ENCODE assay signal across 8 mouse cellular contexts in the genomic region with DNA sequence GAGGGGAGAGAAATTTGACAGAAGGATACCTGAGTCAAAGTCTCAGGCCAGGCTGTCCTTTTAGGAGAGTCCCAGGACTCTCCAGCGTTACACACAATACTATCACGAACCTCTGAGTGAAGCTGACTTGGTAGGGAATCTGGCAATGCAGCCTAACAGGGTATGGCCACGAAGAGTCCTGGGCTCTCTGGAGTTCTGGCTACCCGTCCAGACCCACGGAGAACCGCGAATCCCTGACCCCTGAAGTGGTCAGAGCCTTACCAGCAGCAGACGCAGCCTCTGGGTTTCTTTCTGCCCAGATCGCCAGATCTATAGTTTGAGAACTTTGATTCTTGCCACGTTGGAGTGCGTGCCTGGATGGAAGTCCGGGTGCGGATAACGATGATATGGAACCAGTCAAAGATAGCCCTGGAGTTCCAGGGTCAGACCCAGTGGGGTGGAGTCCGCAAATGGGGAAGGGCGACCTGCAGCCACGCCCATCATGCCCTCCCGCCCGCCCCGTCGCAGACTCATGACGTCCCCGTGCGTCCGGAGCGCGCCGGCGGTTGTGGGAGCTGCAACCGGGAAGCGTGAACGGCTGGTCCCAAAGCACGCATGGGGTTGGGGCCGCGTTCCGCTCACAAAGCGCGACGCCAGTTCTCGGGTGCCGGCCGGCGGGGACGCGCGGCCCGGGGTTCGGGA. TPM values are rescaled to one million over a fixed set of nuclear protein-coding genes. Genes with fewer than 3 reads are reported as not detected.
DNase-seq lines count a peak whose midpoint lies in the region; ATAC-seq lines count a peak whose summit lies in the region.

Gene Dhrs1, minus strand, starts transcription at position 511 of the 681 bp plus-strand sequence.
Gene Nop9, plus strand, starts transcription at position 514 of the 681 bp plus-strand sequence.

- H3K36me3 ChIP-seq in forebrain, embryonic 10.5 days (replicated peaks) = peaks cover 53% of the 10 kb centered on the region
- H3K36me3 ChIP-seq in heart, embryonic 14.5 days (ENCODE audit: control insufficient read depth, insufficient read depth, low read length) = peaks cover 53% of the 10 kb centered on the region
- peaks cover 38% of the 10 kb centered on the region for H3K36me3 ChIP-seq in liver, embryonic 13.5 days
- peaks cover 14% of the 10 kb centered on the region; the same call in 1 of the 2 replicates for H3K36me3 ChIP-seq in stomach, embryonic 14.5 days (ENCODE audit: control insufficient read depth, insufficient read depth, low read length)

- H3K4me1 ChIP-seq in forebrain, embryonic 10.5 days = peaks cover 41% of the 10 kb centered on the region
- peaks cover 8 to 22% of the 10 kb centered on the region in 2 experiments; a peak in 3 of 4 replicates for H3K4me1 ChIP-seq in heart, embryonic 14.5 days (ENCODE audit: control insufficient read depth in 2 of 2, insufficient read depth in 2 of 2, low read length in 2 of 2)
- peaks cover 39% of the 10 kb centered on the region for H3K4me1 ChIP-seq in liver, embryonic 13.5 days (replicated peaks)
- H3K4me1 ChIP-seq in stomach, embryonic 14.5 days (ENCODE audit: control insufficient read depth, insufficient read depth, low read length) = peaks cover 17% of the 10 kb centered on the region; the same call in 1 of the 2 replicates

- DNase-seq in c-Kit-negative CD71-positive TER-119-positive erythroid progenitor cells, embryonic 14.5 days (ENCODE audit: low read depth, low spot score) = peak; percentile 68
- DNase-seq in forebrain, embryonic 10.5 days (ENCODE audit: extremely low spot score, low spot score) = peak; percentile 91
- peak; percentile 94 for DNase-seq in kidney, postnatal 10 days
- peak; percentile 84 for DNase-seq in liver, embryonic 13.5 days
- peak; percentile 78 to 82 for DNase-seq in natural killer cell, adult 2 months (ENCODE audit: low spot score in 2 of 2)

- H3K9ac ChIP-seq in heart, embryonic 14.5 days (ENCODE audit: low read length) = peak within 1 kb of the TSS; percentile 91
- H3K9ac ChIP-seq in liver, embryonic 13.5 days = peak within 1 kb of the TSS; percentile 86
- peak within 1 kb of the TSS; percentile 63 for H3K9ac ChIP-seq in stomach, embryonic 14.5 days (replicated peaks; ENCODE audit: low read depth, low read length)

- peak within 1 kb of the TSS; percentile 98 for H3K4me2 ChIP-seq in heart, embryonic 14.5 days (ENCODE audit: low read length)
- H3K4me2 ChIP-seq in liver, embryonic 13.5 days = peak within 1 kb of the TSS; percentile 93
- peak within 1 kb of the TSS; percentile 97 for H3K4me2 ChIP-seq in stomach, embryonic 14.5 days (replicated peaks; ENCODE audit: low read depth, low read length)

- no peaks in the 10 kb centered on the region for H3K9me3 ChIP-seq in forebrain, embryonic 10.5 days
- H3K9me3 ChIP-seq in heart, embryonic 14.5 days (ENCODE audit: control insufficient read depth, low read length) = no peaks in the 10 kb centered on the region
- H3K9me3 ChIP-seq in liver, embryonic 13.5 days (replicated peaks) = no peaks in the 10 kb centered on the region
- H3K9me3 ChIP-seq in stomach, embryonic 14.5 days (ENCODE audit: control insufficient read depth, low read depth, low read length) = no peaks in the 10 kb centered on the region

- 2% methylated on average over 48 of the region's 48 CpGs for WGBS in forebrain, embryonic 10.5 days
- whole genome bisulfite sequencing in heart, embryonic 14.5 days = 1% methylated on average over 47 of the region's 48 CpGs
- WGBS in liver, embryonic 13.5 days (ENCODE audit: insufficient replicate concordance) = 3% methylated on average over 46 of the region's 48 CpGs
- 2% methylated on average over 48 of the region's 48 CpGs for WGBS in stomach, embryonic 14.5 days

- H3K27ac ChIP-seq in forebrain, embryonic 10.5 days = peak within 1 kb of the TSS; percentile 86
- peak within 1 kb of the TSS; percentile 3 to 58; a peak in 2 of 4 replicates for H3K27ac ChIP-seq in heart, embryonic 14.5 days (replicated peaks in 1 of 2; ENCODE audit: control insufficient read depth in 1 of 2, insufficient read depth in 1 of 2, low read depth in 2 of 2, low read length in 2 of 2)
- H3K27ac ChIP-seq in liver, embryonic 13.5 days = peak within 1 kb of the TSS; percentile 72
- 0 out of 2 replicates have a peak within 1 kb of the TSS, but pooled peaks have one; percentile 18 for H3K27ac ChIP-seq in stomach, embryonic 14.5 days (ENCODE audit: low read length)

- H3K27me3 ChIP-seq in forebrain, embryonic 10.5 days (ENCODE audit: poor library complexity, severe bottlenecking) = no peaks in the 10 kb centered on the region
- no peaks in the 10 kb centered on the region for H3K27me3 ChIP-seq in heart, embryonic 14.5 days (ENCODE audit: control insufficient read depth, insufficient read depth, low read length)
- no peaks in the 10 kb centered on the region for H3K27me3 ChIP-seq in liver, embryonic 13.5 days
- H3K27me3 ChIP-seq in stomach, embryonic 14.5 days (ENCODE audit: control insufficient read depth, insufficient read depth, low read length) = no peaks in the 10 kb centered on the region

- peak; percentile 74 for ATAC-seq in CD4-positive, CD25-positive, alpha-beta regulatory T cell, adult 4 months
- ATAC-seq in heart, embryonic 14.5 days (ENCODE audit: insufficient number of reproducible peaks, insufficient read depth, low FRiP score, low read depth) = peak; percentile 86
- ATAC-seq in liver, embryonic 13.5 days (ENCODE audit: low read depth) = peak; percentile 89
- ATAC-seq in stomach, embryonic 14.5 days (ENCODE audit: insufficient number of reproducible peaks, insufficient read depth, low FRiP score, low read depth) = peak; percentile 77; the same call in 1 of the 2 replicates

- peak within 1 kb of the TSS; percentile 84 for H3K4me3 ChIP-seq in forebrain, embryonic 10.5 days
- H3K4me3 ChIP-seq in heart, embryonic 14.5 days (ENCODE audit: control insufficient read depth in 1 of 2, insufficient read depth in 1 of 2, low read depth in 1 of 2, low read length in 2 of 2) = peak within 1 kb of the TSS; percentile 79 to 93
- peak within 1 kb of the TSS; percentile 86 for H3K4me3 ChIP-seq in liver, embryonic 13.5 days (replicated peaks)
- peak within 1 kb of the TSS; percentile 85 for H3K4me3 ChIP-seq in stomach, embryonic 14.5 days (ENCODE audit: low read depth, low read length)

RNA-seq across cellular contexts. Expression of gene Dhrs1, which starts in this region (rescaled TPM):
- 10 to 100 TPM; 40.8 to 46.5 TPM for polyA plus RNA-seq in CD4-positive, CD25-positive, alpha-beta regulatory T cell, adult 4 months (2017; shearing (Covaris generic))
- 59.1 and 62.5 TPM in 2 replicates for polyA plus RNA-seq in forebrain, embryonic 10.5 days (2016; fragmentation: Nextera tagmentation; extraction: Ambion mirVana)
- polyA plus RNA-seq in heart, embryonic 14.5 days (2014; fragmentation: Nextera tagmentation; extraction: Ambion mirVana) = 59.8 and 70.6 TPM in 2 replicates
- 36.1 and 36.4 TPM in 2 replicates for polyA plus RNA-seq in liver, embryonic 13.5 days (2015; fragmentation: Nextera tagmentation; extraction: Ambion mirVana)
- 83.0 and 99.4 TPM in 2 replicates for polyA plus RNA-seq in stomach, embryonic 14.5 days (2014; fragmentation: Nextera tagmentation; extraction: Ambion mirVana)

RNA-seq across cellular contexts. Expression of gene Nop9, which starts in this region (rescaled TPM):
- 1 to 10 TPM; 3.6 to 5.8 TPM for polyA plus RNA-seq in CD4-positive, CD25-positive, alpha-beta regulatory T cell, adult 4 months (2017; shearing (Covaris generic))
- polyA plus RNA-seq in forebrain, embryonic 10.5 days (2016; fragmentation: Nextera tagmentation; extraction: Ambion mirVana) = 63.0 and 68.4 TPM in 2 replicates
- 21.3 and 25.2 TPM in 2 replicates for polyA plus RNA-seq in heart, embryonic 14.5 days (2014; fragmentation: Nextera tagmentation; extraction: Ambion mirVana)
- polyA plus RNA-seq in liver, embryonic 13.5 days (2015; fragmentation: Nextera tagmentation; extraction: Ambion mirVana) = 41.9 and 42.8 TPM in 2 replicates
- polyA plus RNA-seq in stomach, embryonic 14.5 days (2014; fragmentation: Nextera tagmentation; extraction: Ambion mirVana) = 36.6 and 38.8 TPM in 2 replicates

Comparison
In these comparisons a context has a peak if more than half of its experiments do, and no peak if none do; other contexts are left out.
1. Peak in every context shown above with its lines: DNase-seq, ATAC-seq, H3K4me3 ChIP-seq and H3K27ac ChIP-seq.
2. H3K27ac ChIP-seq: peak in every context shown above with its lines; median percentile 86 in forebrain, embryonic 10.5 days; 72 in liver, embryonic 13.5 days; 30 in heart, embryonic 14.5 days; 18 in stomach, embryonic 14.5 days.